9 mouse cellular contexts compared by ENCODE assay signal in the genomic region with DNA sequence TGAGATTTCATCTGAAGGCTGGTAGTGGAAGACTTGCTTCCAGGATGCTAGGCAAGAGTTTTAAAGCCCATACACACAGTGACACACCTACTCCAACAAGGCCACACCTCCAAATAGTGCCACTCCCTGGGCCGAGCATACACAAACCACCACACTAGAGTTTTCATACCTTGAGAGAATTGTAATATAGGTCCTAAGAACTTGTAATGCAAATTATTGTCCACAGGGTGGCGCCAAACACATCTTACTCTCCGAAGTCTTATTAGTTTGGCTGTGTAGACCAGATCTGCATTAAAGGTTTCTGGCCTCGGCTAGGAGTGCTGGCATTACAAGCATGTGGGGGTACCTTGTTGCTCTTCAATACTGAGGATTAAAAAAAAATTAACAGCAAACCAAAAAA. TPM values are rescaled to one million over a fixed set of nuclear protein-coding genes. Genes with fewer than 3 reads are reported as not detected.
DNase-seq lines count a peak whose midpoint lies in the region; ATAC-seq and TF ChIP-seq lines count a peak whose summit lies in the region.
"Had no signal": no experiment of that assay in that cellular context is flagged by ENCODE, and none has a peak within 500 bp of the region (broad histone marks: within the 10 kb centered on the region; RNA-seq: fewer than 3 reads in every experiment).

No protein-coding gene starts in this region.

- no peak overlapping the region for H3K27ac ChIP-seq in intestine, postnatal 0 days (ENCODE audit: low read depth, low read length)
- no peak overlapping the region for H3K27ac ChIP-seq in midbrain, embryonic 14.5 days (replicated peaks; ENCODE audit: low read depth, low read length)
- H3K27ac ChIP-seq: neural tube, embryonic 13.5 days had no signal

- H3K9ac ChIP-seq in intestine, postnatal 0 days (ENCODE audit: low read depth, low read length) = no peak overlapping the region
- no peak overlapping the region for H3K9ac ChIP-seq in midbrain, embryonic 14.5 days (replicated peaks; ENCODE audit: low read length)
- H3K9ac ChIP-seq: neural tube, embryonic 13.5 days had no signal

- TF ChIP-seq CTCF in G1E (IDR thresholded peaks at IDR 0.05; ENCODE audit: low read depth, low read length) = peak; percentile 56
- TF ChIP-seq CTCF in intestine, postnatal 0 days (IDR thresholded peaks at IDR 0.05; ENCODE audit: low read depth) = peak; percentile 83

- peaks cover 3% of the 10 kb centered on the region for H3K9me3 ChIP-seq in G1E (replicated peaks)
- H3K9me3 ChIP-seq in intestine, postnatal 0 days (ENCODE audit: control insufficient read depth) = no peaks in the 10 kb centered on the region
- H3K9me3 ChIP-seq in midbrain, embryonic 14.5 days (ENCODE audit: control insufficient read depth, low read length) = no peaks in the 10 kb centered on the region
- H3K9me3 ChIP-seq: neural tube, embryonic 13.5 days had no signal

- H3K36me3 ChIP-seq in G1E (replicated peaks) = peaks cover 24% of the 10 kb centered on the region
- peaks cover 11% of the 10 kb centered on the region for H3K36me3 ChIP-seq in intestine, postnatal 0 days (ENCODE audit: control insufficient read depth, insufficient read depth)
- peaks cover 24% of the 10 kb centered on the region for H3K36me3 ChIP-seq in midbrain, embryonic 14.5 days (ENCODE audit: control insufficient read depth, insufficient read depth, low read length)

- WGBS in intestine, postnatal 0 days = 5% methylated on average over 4 of the region's 4 CpGs
- 11% methylated on average over 4 of the region's 4 CpGs for WGBS in midbrain, embryonic 14.5 days

- no peak overlapping the region for H3K4me3 ChIP-seq in G1E (ENCODE audit: low read depth, low read length)
- no peak overlapping the region for H3K4me3 ChIP-seq in intestine, postnatal 0 days (ENCODE audit: low read depth, low read length)
- no peak overlapping the region for H3K4me3 ChIP-seq in midbrain, embryonic 14.5 days (replicated peaks; ENCODE audit: low read depth, low read length)
- H3K4me3 ChIP-seq: neural tube, embryonic 13.5 days had no signal

- H3K4me2 ChIP-seq in intestine, postnatal 0 days (replicated peaks; ENCODE audit: low read depth) = no peak overlapping the region
- no peak overlapping the region for H3K4me2 ChIP-seq in midbrain, embryonic 14.5 days (ENCODE audit: low read length)
- H3K4me2 ChIP-seq: neural tube, embryonic 13.5 days had no signal

- intact Hi-C loops in left cerebral cortex, postnatal 36 days (cut with DNase I) = loop anchor here (2.0 to 5.0 kb wide), 2 partner anchors 40 to 94 kb away; no protein-coding TSS in a partner anchor

- peak; percentile 79 for ATAC-seq in G1E (ENCODE audit: extremely low read depth, insufficient number of reproducible peaks, low FRiP score, poor library complexity, severe bottlenecking)
- peak; percentile 86 for ATAC-seq in frontal cortex, adult (ENCODE audit: low TSS enrichment)
- ATAC-seq in intestine, postnatal 0 days = peak; percentile 57
- no peak; the same call in 1 of the 2 replicates for ATAC-seq in midbrain, embryonic 14.5 days (ENCODE audit: low FRiP score, low TSS enrichment)

- DNase-seq in 3134 (ENCODE audit: extremely low read depth, insufficient read length, low spot score) (peak; percentile 28), G1E (ENCODE audit: low spot score) (peak; percentile 8)
- DNase-seq in cerebellum, adult 18-20 months = peak; percentile 72 to 78
- DNase-seq in left cerebral cortex, postnatal 36 days (ENCODE audit: low spot score in 2 of 2) = peak; percentile 18 to 52
- peak; percentile 89 for DNase-seq in midbrain, embryonic 14.5 days
- peak; percentile 27 to 51 for DNase-seq in spleen, postnatal 36 days (ENCODE audit: low spot score in 2 of 2)

- H3K4me1 ChIP-seq in G1E (ENCODE audit: insufficient read depth, low read depth, low read length) = no peaks in the 10 kb centered on the region; the same call in 1 of the 2 replicates
- no peaks in the 10 kb centered on the region for H3K4me1 ChIP-seq in intestine, postnatal 0 days (replicated peaks; ENCODE audit: control insufficient read depth, insufficient read depth, low read length)
- H3K4me1 ChIP-seq in midbrain, embryonic 14.5 days (ENCODE audit: control insufficient read depth, insufficient read depth, low read length) = no peaks in the 10 kb centered on the region
- H3K4me1 ChIP-seq: neural tube, embryonic 13.5 days had no signal

- H3K27me3 ChIP-seq in G1E (ENCODE audit: insufficient read depth, low read length) = no peaks in the 10 kb centered on the region
- no peaks in the 10 kb centered on the region for H3K27me3 ChIP-seq in intestine, postnatal 0 days (replicated peaks; ENCODE audit: control insufficient read depth, insufficient read depth, low read length)
- no peaks in the 10 kb centered on the region for H3K27me3 ChIP-seq in midbrain, embryonic 14.5 days (ENCODE audit: control insufficient read depth, insufficient read depth, low read length)
- H3K27me3 ChIP-seq: neural tube, embryonic 13.5 days had no signal

RNA-seq across cellular contexts. Expression of a gene that starts 17.7 kb away (rescaled TPM):
- total RNA-seq in G1E (2014; fragmentation: Nextera tagmentation) = not detected in 2 replicates
- 0.05 and 0.06 TPM in 2 replicates for total RNA-seq in G1E (2017)
- polyA plus RNA-seq in G1E (2012) = not detected in 2 replicates
- 1.4 and 1.5 TPM in 2 replicates for polyA plus RNA-seq in intestine, postnatal 0 days (2015; fragmentation: Nextera tagmentation; extraction: Ambion mirVana)
- total RNA-seq in left cerebral cortex, postnatal 36 days (2021) = 1 to 10 TPM in 1 of 2 experiments, under 1 TPM in 1; 0.39 to 1.2 TPM
- 0.19 and 0.55 TPM in 2 replicates for polyA plus RNA-seq in midbrain, embryonic 14.5 days (2014; fragmentation: Nextera tagmentation; extraction: Ambion mirVana)

RNA-seq across cellular contexts. Expression of a gene that starts 37.3 kb away (rescaled TPM):
- total RNA-seq in G1E (2014; fragmentation: Nextera tagmentation) = 29.6 and 32.4 TPM in 2 replicates
- 4.5 and 5.2 TPM in 2 replicates for total RNA-seq in G1E (2017)
- 5.6 and 6.0 TPM in 2 replicates for polyA plus RNA-seq in G1E (2012)
- 3.0 and 4.4 TPM in 2 replicates for polyA plus RNA-seq in intestine, postnatal 0 days (2015; fragmentation: Nextera tagmentation; extraction: Ambion mirVana)
- 10 to 100 TPM; 14.3 to 21.9 TPM for total RNA-seq in left cerebral cortex, postnatal 36 days (2021)
- 11.5 and 13.8 TPM in 2 replicates for polyA plus RNA-seq in midbrain, embryonic 14.5 days (2014; fragmentation: Nextera tagmentation; extraction: Ambion mirVana)

RNA-seq across cellular contexts. Expression of a gene that starts 44.4 kb away (rescaled TPM):
- total RNA-seq in G1E (2014; fragmentation: Nextera tagmentation) = 52.4 and 52.8 TPM in 2 replicates
- total RNA-seq in G1E (2017) = 66.0 and 66.5 TPM in 2 replicates
- 82.8 and 84.1 TPM in 2 replicates for polyA plus RNA-seq in G1E (2012)
- 39.1 and 39.5 TPM in 2 replicates for polyA plus RNA-seq in intestine, postnatal 0 days (2015; fragmentation: Nextera tagmentation; extraction: Ambion mirVana)
- 10 to 100 TPM; 17.8 TPM for total RNA-seq in left cerebral cortex, postnatal 36 days (2021)
- 93.8 and 101 TPM in 2 replicates for polyA plus RNA-seq in midbrain, embryonic 14.5 days (2014; fragmentation: Nextera tagmentation; extraction: Ambion mirVana)

RNA-seq across cellular contexts. Expression of a gene that starts 44.5 kb away (rescaled TPM):
- total RNA-seq in G1E (2014; fragmentation: Nextera tagmentation) (82.2 and 121 TPM in 2 replicates), G1E (2017) (18.9 and 21.4 TPM in 2 replicates)
- 72.3 and 76.3 TPM in 2 replicates for polyA plus RNA-seq in G1E (2012)
- polyA plus RNA-seq in intestine, postnatal 0 days (2015; fragmentation: Nextera tagmentation; extraction: Ambion mirVana) = 4.7 and 5.7 TPM in 2 replicates
- 1 to 10 TPM; 1.2 TPM for total RNA-seq in left cerebral cortex, postnatal 36 days (2021)
- 5.5 and 9.8 TPM in 2 replicates for polyA plus RNA-seq in midbrain, embryonic 14.5 days (2014; fragmentation: Nextera tagmentation; extraction: Ambion mirVana)

RNA-seq across cellular contexts. Expression of a gene that starts 56.9 kb away (rescaled TPM):
- total RNA-seq in G1E (2014; fragmentation: Nextera tagmentation) (not detected in 2 replicates), G1E (2017) (0.11 and 0.23 TPM in 2 replicates)
- not detected in 2 replicates for polyA plus RNA-seq in G1E (2012)
- not detected in 2 replicates for polyA plus RNA-seq in intestine, postnatal 0 days (2015; fragmentation: Nextera tagmentation; extraction: Ambion mirVana)
- total RNA-seq in left cerebral cortex, postnatal 36 days (2021) = 1 to 10 TPM; 1.1 TPM
- polyA plus RNA-seq in midbrain, embryonic 14.5 days (2014; fragmentation: Nextera tagmentation; extraction: Ambion mirVana) = 0.59 and 1.0 TPM in 2 replicates

Comparison
In these comparisons a context has a peak if more than half of its experiments do, and no peak if none do; other contexts are left out.
1. DNase-seq: peak in every context shown above with its lines; median percentile 89 in midbrain, embryonic 14.5 days; 75 in cerebellum, adult 18-20 months; 39 in spleen, postnatal 36 days; 35 in left cerebral cortex, postnatal 36 days; 28 in 3134; 8 in G1E.